Mouse (Mus musculus): ENCODE results near the gene Ice2. TPM values are rescaled to one million over a fixed set of nuclear protein-coding genes. Genes with fewer than 3 reads are reported as not detected.

Gene Ice2
- total RNA-seq, 1 experiment = 10.0 TPM

DNA sequence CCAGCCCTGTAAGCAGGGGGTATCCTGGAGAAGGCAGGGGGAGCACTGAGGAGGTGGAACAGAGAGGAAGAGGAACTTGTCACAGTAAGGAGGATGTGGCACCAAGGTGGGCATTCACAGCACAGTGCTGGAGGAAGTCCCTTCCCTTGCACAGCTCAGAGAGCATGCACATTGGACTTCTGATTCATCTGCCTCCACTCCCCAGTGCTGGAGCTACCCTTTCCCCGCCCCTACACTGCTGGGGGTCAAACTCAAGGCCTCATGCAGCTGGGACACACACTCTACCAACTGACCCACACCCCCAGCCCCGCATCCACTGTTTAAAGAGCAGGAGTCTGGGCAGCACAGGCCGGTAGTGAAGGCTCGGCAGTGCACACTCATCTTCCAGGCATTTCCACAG is 68.4 kb downstream of the Ice2 start:
- in situ Hi-C loops (cut with MboI; ENCODE audit: low sequenced_read_pairs in 2 of 2, unreplicated experiment in 2 of 2) = no loop called here
- Histone ChIP-seq H3K4me3 (ENCODE audit: insufficient read depth in 1 of 2, low read depth in 1 of 2, low read length in 2 of 2, poor library complexity in 1 of 2, severe bottlenecking in 1 of 2) (no peak overlapping the region), H3K9ac (ENCODE audit: insufficient read depth, low read depth, low read length, poor library complexity, severe bottlenecking) (no peak overlapping the region), H3K36me3 (ENCODE audit: control insufficient read depth, insufficient read depth, low read length, poor library complexity, severe bottlenecking) (peaks cover 2% of the 10 kb centered on the region; the same call in 1 of the 2 replicates), H3K27ac (ENCODE audit: insufficient read depth, low read depth, low read length, poor library complexity, severe bottlenecking) (no peak overlapping the region), H3K4me1 (ENCODE audit: control insufficient read depth in 2 of 2, insufficient read depth in 2 of 2, low read length in 2 of 2, poor library complexity in 1 of 2) (peaks cover 2 to 11% of the 10 kb centered on the region in 2 experiments; a peak in 3 of 4 replicates), H3K9me3 (ENCODE audit: control insufficient read depth, insufficient read depth, low read depth, low read length) (no peaks in the 10 kb centered on the region)
- DNase-seq (ENCODE audit: low read depth, low spot score) = no peak
- no peak for TF ChIP-seq ZNF384 (IDR thresholded peaks at IDR 0.05; ENCODE audit: low read depth, low read length)
- TF ChIP-seq HCFC1 (IDR thresholded peaks at IDR 0.05; ENCODE audit: borderline replicate concordance, insufficient read depth, low read length) = no peak
- no peak for TF ChIP-seq MAFK (IDR thresholded peaks at IDR 0.05; ENCODE audit: insufficient read depth, low read depth, low read length)
- TF ChIP-seq CHD2 (IDR thresholded peaks at IDR 0.05; ENCODE audit: low read depth, low read length) = no peak
- TF ChIP-seq ZC3H11A (IDR thresholded peaks at IDR 0.05; ENCODE audit: borderline replicate concordance, low read depth, low read length) = no peak

DNA sequence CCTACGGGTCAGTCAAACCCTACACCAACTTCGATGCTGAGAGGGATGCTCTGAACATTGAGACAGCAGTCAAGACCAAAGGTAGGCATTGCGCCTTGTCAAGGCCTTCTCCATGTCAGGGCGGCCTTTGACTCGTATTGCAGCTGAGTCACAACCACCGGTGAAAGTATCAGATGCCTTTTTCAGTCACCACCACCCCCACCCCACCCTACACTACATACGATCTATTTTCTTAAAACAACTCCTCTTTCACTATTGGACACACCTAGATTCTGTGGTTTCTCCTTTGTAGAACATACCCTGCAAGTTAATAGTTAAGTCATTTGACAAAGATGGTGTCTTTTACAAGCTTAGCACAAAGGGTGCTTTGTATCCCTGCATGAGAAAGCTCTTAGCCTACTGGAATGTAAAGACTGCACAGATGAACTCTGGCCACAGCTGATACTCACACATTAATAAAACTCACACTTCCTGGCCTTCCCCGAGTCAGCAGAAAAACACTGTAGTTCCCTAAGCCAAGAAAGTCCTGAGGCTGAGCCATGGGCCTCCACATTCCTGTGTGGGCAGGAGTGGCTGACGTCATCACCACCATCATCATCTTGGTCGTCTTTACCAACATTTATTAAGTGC is 69.7 kb downstream of the Ice2 start:
- Histone ChIP-seq H3K36me3 (ENCODE audit: control insufficient read depth, insufficient read depth, low read length, poor library complexity, severe bottlenecking) (peaks cover 2% of the 10 kb centered on the region; the same call in 1 of the 2 replicates), H3K9ac (ENCODE audit: insufficient read depth, low read depth, low read length, poor library complexity, severe bottlenecking) (no peak overlapping the region), H3K4me3 (ENCODE audit: insufficient read depth in 1 of 2, low read depth in 1 of 2, low read length in 2 of 2, poor library complexity in 1 of 2, severe bottlenecking in 1 of 2) (no peak overlapping the region), H3K9me3 (ENCODE audit: control insufficient read depth, insufficient read depth, low read depth, low read length) (no peaks in the 10 kb centered on the region), H3K4me1 (ENCODE audit: control insufficient read depth in 2 of 2, insufficient read depth in 2 of 2, low read length in 2 of 2, poor library complexity in 1 of 2) (peaks cover 2 to 11% of the 10 kb centered on the region in 2 experiments; a peak in 3 of 4 replicates), H3K27ac (ENCODE audit: insufficient read depth, low read depth, low read length, poor library complexity, severe bottlenecking) (no peak overlapping the region)
- in situ Hi-C loops (cut with MboI; ENCODE audit: low sequenced_read_pairs in 2 of 2, unreplicated experiment in 2 of 2) = no loop called here
- no peak for TF ChIP-seq ZNF384 (IDR thresholded peaks at IDR 0.05; ENCODE audit: low read depth, low read length)
- no peak for TF ChIP-seq HCFC1 (IDR thresholded peaks at IDR 0.05; ENCODE audit: borderline replicate concordance, insufficient read depth, low read length)
- no peak for TF ChIP-seq CHD2 (IDR thresholded peaks at IDR 0.05; ENCODE audit: low read depth, low read length)
- no peak for TF ChIP-seq ZC3H11A (IDR thresholded peaks at IDR 0.05; ENCODE audit: borderline replicate concordance, low read depth, low read length)
- peak; percentile 43; the same call in 1 of the 2 replicates for TF ChIP-seq MAFK (IDR thresholded peaks at IDR 0.05; ENCODE audit: insufficient read depth, low read depth, low read length)
- DNase-seq (ENCODE audit: low read depth, low spot score) = no peak

- Histone ChIP-seq H3K4me3 (ENCODE audit: insufficient read depth in 1 of 2, low read depth in 1 of 2, low read length in 2 of 2, poor library complexity in 1 of 2, severe bottlenecking in 1 of 2) (no peak overlapping the region), H3K9ac (ENCODE audit: insufficient read depth, low read depth, low read length, poor library complexity, severe bottlenecking) (no peak overlapping the region), H3K4me1 (ENCODE audit: control insufficient read depth in 2 of 2, insufficient read depth in 2 of 2, low read length in 2 of 2, poor library complexity in 1 of 2) (peaks cover 2 to 11% of the 10 kb centered on the region in 2 experiments; a peak in 3 of 4 replicates), H3K9me3 (ENCODE audit: control insufficient read depth, insufficient read depth, low read depth, low read length) (no peaks in the 10 kb centered on the region), H3K27ac (ENCODE audit: insufficient read depth, low read depth, low read length, poor library complexity, severe bottlenecking) (no peak overlapping the region), H3K36me3 (ENCODE audit: control insufficient read depth, insufficient read depth, low read length, poor library complexity, severe bottlenecking) (peaks cover 2% of the 10 kb centered on the region; the same call in 1 of the 2 replicates)
- TF ChIP-seq ZC3H11A (IDR thresholded peaks at IDR 0.05; ENCODE audit: borderline replicate concordance, low read depth, low read length) (no peak), ZNF384 (IDR thresholded peaks at IDR 0.05; ENCODE audit: low read depth, low read length) (no peak), MAFK (IDR thresholded peaks at IDR 0.05; ENCODE audit: insufficient read depth, low read depth, low read length) (no peak), CHD2 (IDR thresholded peaks at IDR 0.05; ENCODE audit: low read depth, low read length) (no peak), HCFC1 (IDR thresholded peaks at IDR 0.05; ENCODE audit: borderline replicate concordance, insufficient read depth, low read length) (no peak)
- DNase-seq (ENCODE audit: low read depth, low spot score) = peak; percentile 75
- in situ Hi-C loops (cut with MboI; ENCODE audit: low sequenced_read_pairs in 2 of 2, unreplicated experiment in 2 of 2) = no loop called here
Observed at GRCm38 (mm10) chr9:69468991-69469390, 71.3 kb downstream of the Ice2 start.

GRCm38 (mm10) chr9:69470362-69470761 is 72.7 kb downstream of the Ice2 start:
- no peak for TF ChIP-seq CHD2 (IDR thresholded peaks at IDR 0.05; ENCODE audit: low read depth, low read length)
- TF ChIP-seq ZNF384 (IDR thresholded peaks at IDR 0.05; ENCODE audit: low read depth, low read length) = no peak
- no peak for TF ChIP-seq MAFK (IDR thresholded peaks at IDR 0.05; ENCODE audit: insufficient read depth, low read depth, low read length)
- no peak for TF ChIP-seq HCFC1 (IDR thresholded peaks at IDR 0.05; ENCODE audit: borderline replicate concordance, insufficient read depth, low read length)
- no peak for TF ChIP-seq ZC3H11A (IDR thresholded peaks at IDR 0.05; ENCODE audit: borderline replicate concordance, low read depth, low read length)
- H3K27ac ChIP-seq (ENCODE audit: insufficient read depth, low read depth, low read length, poor library complexity, severe bottlenecking) = no peak overlapping the region
- H3K4me3 ChIP-seq (ENCODE audit: insufficient read depth in 1 of 2, low read depth in 1 of 2, low read length in 2 of 2, poor library complexity in 1 of 2, severe bottlenecking in 1 of 2) = no peak overlapping the region

More at GRCm38 (mm10) chr9:69470362-69470761, 72.7 kb downstream of the Ice2 start:
- peaks cover 2 to 11% of the 10 kb centered on the region in 2 experiments; a peak in 3 of 4 replicates for H3K4me1 ChIP-seq (ENCODE audit: control insufficient read depth in 2 of 2, insufficient read depth in 2 of 2, low read length in 2 of 2, poor library complexity in 1 of 2)
- H3K36me3 ChIP-seq (ENCODE audit: control insufficient read depth, insufficient read depth, low read length, poor library complexity, severe bottlenecking) = peaks cover 2% of the 10 kb centered on the region; the same call in 1 of the 2 replicates
- in situ Hi-C loops (cut with MboI; ENCODE audit: low sequenced_read_pairs in 2 of 2, unreplicated experiment in 2 of 2) = no loop called here
- H3K9me3 ChIP-seq (ENCODE audit: control insufficient read depth, insufficient read depth, low read depth, low read length) = no peaks in the 10 kb centered on the region
- H3K9ac ChIP-seq (ENCODE audit: insufficient read depth, low read depth, low read length, poor library complexity, severe bottlenecking) = no peak overlapping the region
- no peak for DNase-seq (ENCODE audit: low read depth, low spot score)
